Mouse (Mus musculus) gonadal fat pad, adult 2 months (tissue): ENCODE results near the gene AI661453. TPM values are rescaled to one million over a fixed set of nuclear protein-coding genes. Genes with fewer than 3 reads are reported as not detected.

Source experiments
- polyA plus RNA-seq: library from polyadenylated mRNA; depleted of rRNA; stranded (reverse); fragments of >200 nt; gene quantifications from 2 replicates; pipeline ENCODE4 v1.2.3, GENCODE M21; 2012; rRNA removed

The AI661453 gene
- polyA plus RNA-seq, 1 experiment: 1.8 TPM

Other genes starting within 250 kb of the AI661453 start
- 28.8 and 28.9 TPM in 2 replicates for gene Mrps10, start 67.7 kb upstream of the AI661453 start, polyA plus RNA-seq
- 0.65 and 0.71 TPM in 2 replicates for gene Guca1b, start 51.2 kb upstream of the AI661453 start, polyA plus RNA-seq
- 1.4 and 1.6 TPM in 2 replicates for gene Guca1a, start 36.0 kb upstream of the AI661453 start, polyA plus RNA-seq
- 3.9 and 4.3 TPM in 2 replicates for gene 1700001C19Rik, start 761 bp downstream of the AI661453 start, polyA plus RNA-seq
- gene Taf8, start 65.7 kb downstream of the AI661453 start, polyA plus RNA-seq: 22.7 and 23.1 TPM in 2 replicates
- 164 and 194 TPM in 2 replicates for gene Ccnd3, start 68.4 kb downstream of the AI661453 start, polyA plus RNA-seq
- 9.5 and 9.8 TPM in 2 replicates for gene Bysl, start 174.9 kb downstream of the AI661453 start, polyA plus RNA-seq
- gene Med20, start 175.0 kb downstream of the AI661453 start, polyA plus RNA-seq: 28.7 and 35.4 TPM in 2 replicates
- gene Gm20517, start 175.0 kb downstream of the AI661453 start, polyA plus RNA-seq: 0.81 and 1.2 TPM in 2 replicates
- gene Usp49, start 194.1 kb downstream of the AI661453 start, polyA plus RNA-seq: 8.3 and 8.4 TPM in 2 replicates